Mouse (Mus musculus) macrophage (primary cell): Measurements from ENCODE around the gene Igf1r. TPM values are rescaled to one million over a fixed set of nuclear protein-coding genes. Genes with fewer than 3 reads are reported as not detected.

ENCODE experiments used
- H3K27ac ChIP-seq: fragments of 350-480 bp; formaldehyde crosslinking; 2 replicates; pipeline ENCODE4 v1.9.0; 2021
- H3K36me3 ChIP-seq: fragments of 350-480 bp; formaldehyde crosslinking; 2 replicates; pipeline ENCODE4 v1.9.0; 2021; ENCODE audit errors: inconsistent target
- H3K4me3 ChIP-seq: fragments of 350-480 bp; formaldehyde crosslinking; 2 replicates; pipeline ENCODE4 v1.9.0; 2021; ENCODE audit errors: inconsistent target
- H3K79me2 ChIP-seq: fragments of 350-480 bp; formaldehyde crosslinking; 2 replicates; pipeline ENCODE4 v1.9.0; 2021; ENCODE audit errors: inconsistent target
- WGBS: methylation state at CpG from one replicate; pipeline ENCODE4 v1.1.7; 2026; ENCODE audit warnings: inconsistent platforms; ENCODE audit not compliant: missing documents; 5-methylcytosine and 5-hydroxymethylcytosine counted together
- polyA plus RNA-seq: library from polyadenylated mRNA; stranded (reverse); fragments of 250-400 nt; gene quantifications from 3 replicates; pipeline ENCODE4 v1.2.4, GENCODE M21; 2018; ENCODE audit warnings: inconsistent platforms
- total RNA-seq, 78 experiments: library from RNA; depleted of rRNA; stranded (reverse); fragments of 250-400 nt; gene quantifications; 1 replicate in 9 of 78; 2 replicates in 24 of 78; 3 replicates in 43 of 78; 4 replicates in 2 of 78; pipeline ENCODE4 v1.2.4; 2018; ENCODE audit warnings: inconsistent platforms in 56 of 78

The Igf1r gene
- 10 to 100 TPM in 13 of 26 experiments, 1 to 10 TPM in 13; 3.9 to 38.6 (median 17.3) TPM for total RNA-seq (2018; cell fraction: chromatin; rRNA removed)
- 10 to 100 TPM in 1 of 26 experiments, 1 to 10 TPM in 20, under 1 TPM in 5; 0.47 to 10.0 (median 4.0) TPM for total RNA-seq (2018; cell fraction: cytosol; rRNA removed)
- total RNA-seq (2018; cell fraction: nucleus; rRNA removed): 10 to 100 TPM in 13 of 26 experiments, 1 to 10 TPM in 13; 3.1 to 32.8 (median 15.7) TPM
- 3.0 to 4.7 TPM (median 3.2 TPM) in 3 replicates for polyA plus RNA-seq

DNA sequence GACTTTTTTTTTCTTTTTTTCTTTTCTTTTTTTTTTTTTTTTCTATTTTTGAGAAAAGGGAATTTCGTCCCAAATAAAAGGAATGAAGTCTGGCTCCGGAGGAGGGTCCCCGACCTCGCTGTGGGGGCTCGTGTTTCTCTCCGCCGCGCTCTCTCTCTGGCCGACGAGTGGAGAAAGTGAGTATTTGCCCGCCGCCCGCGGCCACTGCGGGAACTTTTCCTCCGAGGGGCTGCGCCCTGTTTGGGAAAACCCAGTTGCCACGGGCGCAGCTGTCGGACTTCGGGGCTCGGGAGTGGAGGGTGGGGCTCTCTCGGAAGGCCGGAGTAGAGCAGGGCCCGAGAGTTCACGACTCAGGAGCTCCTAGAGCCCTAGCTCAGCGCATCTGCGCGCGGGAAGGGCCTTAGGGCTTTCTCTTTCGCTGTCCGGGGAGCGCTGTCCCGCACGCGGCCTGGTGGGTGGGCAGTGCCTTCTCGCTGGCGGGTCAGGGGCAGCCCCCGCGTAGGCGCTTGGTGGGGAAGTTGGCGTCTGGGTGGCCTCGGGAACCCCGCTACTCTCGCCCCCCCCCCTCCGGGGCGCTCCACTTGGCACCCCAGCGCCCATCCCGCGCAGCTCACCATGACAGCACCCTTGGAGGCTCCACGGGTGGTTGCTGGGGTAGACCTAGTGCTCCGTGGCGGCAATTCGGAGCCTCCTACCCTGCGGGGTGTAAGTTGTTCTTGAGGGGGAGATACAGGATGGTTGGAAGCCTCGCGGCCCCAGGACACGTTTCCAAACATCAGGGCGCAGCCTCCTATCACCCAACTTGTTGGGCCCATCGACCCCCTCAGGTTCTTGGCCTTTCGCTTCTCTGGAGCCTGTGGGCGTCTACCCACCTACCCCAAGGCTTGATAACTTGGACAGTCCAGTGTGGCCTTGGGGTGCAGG, at the start of gene Igf1r:
TSS of gene Igf1r (plus strand) at position 51 of the 924 bp plus-strand sequence.
- H3K27ac ChIP-seq: no peak within 1 kb of the TSS
- peak within 1 kb of the TSS; percentile 32 for H3K4me3 ChIP-seq
- H3K79me2 ChIP-seq: no peaks in the 10 kb centered on the region; the same call in 1 of the 2 replicates
- WGBS: under 1% methylated on average over 62 of the region's 62 CpGs
- no peaks in the 10 kb centered on the region for H3K36me3 ChIP-seq

- Histone ChIP-seq H3K4me3 (no peak overlapping the region), H3K36me3 (no peaks in the 10 kb centered on the region), H3K27ac (no peak overlapping the region), H3K79me2 (no peaks in the 10 kb centered on the region)
- WGBS: 19% methylated on average over 2 of the region's 2 CpGs
Measured at GRCm38 (mm10) chr7:67906358-67906757, 46.3 kb upstream of the Igf1r start.

DNA sequence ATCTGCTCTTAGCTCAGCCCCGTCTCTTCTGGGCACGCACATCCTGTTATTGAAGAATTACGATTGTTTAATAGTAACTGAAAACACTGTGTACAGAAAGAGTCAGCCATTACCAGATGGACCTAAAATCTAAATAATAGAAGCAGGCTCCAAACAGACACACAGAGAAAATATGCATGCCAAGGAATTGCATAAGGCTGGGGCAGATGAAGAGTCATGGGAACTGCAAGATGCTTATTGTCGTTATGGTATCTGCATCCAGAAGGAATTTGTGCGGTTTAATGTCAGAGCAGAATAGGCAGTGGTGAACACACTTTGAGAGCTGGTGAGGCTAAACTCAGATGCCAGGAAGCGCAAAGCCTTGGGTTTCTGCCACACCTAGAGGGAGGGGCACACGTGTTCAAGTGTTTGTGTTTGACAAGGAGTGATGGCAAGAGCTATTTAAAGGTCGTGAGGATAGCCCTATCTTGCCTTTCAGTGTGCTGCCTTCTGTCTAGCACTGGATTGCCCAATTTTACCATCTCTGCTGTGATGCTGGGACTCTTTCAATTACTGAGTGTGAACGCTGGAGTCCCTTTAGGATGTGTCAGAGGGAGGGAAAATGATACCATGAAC, 44.7 kb upstream of the Igf1r start:
- H3K79me2 ChIP-seq: no peaks in the 10 kb centered on the region
- no peak overlapping the region for H3K4me3 ChIP-seq
- no peak overlapping the region for H3K27ac ChIP-seq
- no peaks in the 10 kb centered on the region for H3K36me3 ChIP-seq
- WGBS: 79% methylated on average over 7 of the region's 9 CpGs

DNA sequence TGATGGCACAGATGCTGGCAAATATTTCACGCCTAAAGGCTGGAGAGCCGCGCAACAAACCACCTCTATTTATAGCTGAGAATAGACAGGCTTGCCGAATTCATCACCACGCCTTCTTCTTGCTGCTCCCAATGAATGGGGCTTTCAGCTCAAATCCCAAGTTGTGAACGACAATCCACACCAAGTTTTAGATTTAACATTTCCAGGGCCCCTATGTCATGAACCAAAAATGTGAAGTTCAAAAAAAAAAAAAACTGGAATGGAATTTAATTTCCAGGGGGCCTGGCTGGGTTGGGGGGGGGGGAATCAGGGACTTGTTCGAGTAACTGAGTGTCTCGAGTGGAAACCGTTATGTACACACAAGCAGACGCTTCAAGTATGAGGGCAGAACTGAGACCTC, 42.1 kb upstream of the Igf1r start:
- H3K79me2 ChIP-seq: no peaks in the 10 kb centered on the region
- no peak overlapping the region for H3K4me3 ChIP-seq
- WGBS: 73% methylated on average over 10 of the region's 10 CpGs
- no peaks in the 10 kb centered on the region for H3K36me3 ChIP-seq
- H3K27ac ChIP-seq: no peak overlapping the region

DNA sequence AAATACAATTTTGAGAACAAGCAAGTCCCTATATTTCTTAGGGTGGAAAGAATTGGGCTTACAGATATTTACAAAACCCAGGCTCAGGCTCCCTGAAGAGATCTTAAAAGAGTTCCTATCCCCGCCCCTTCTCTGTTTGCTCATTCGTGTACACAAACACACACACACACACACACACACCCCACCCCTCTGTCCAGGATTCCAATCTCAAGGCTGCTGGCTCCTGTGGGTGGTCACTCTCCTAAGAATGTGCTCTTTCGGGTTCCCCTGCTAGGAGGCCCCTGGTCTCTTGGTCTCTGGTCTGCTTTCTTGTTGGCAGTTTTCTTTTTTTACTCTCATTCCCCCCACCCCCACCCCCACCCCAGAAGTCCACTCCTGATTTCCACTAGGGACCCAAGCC, 41.7 kb upstream of the Igf1r start:
- Histone ChIP-seq H3K79me2 (no peaks in the 10 kb centered on the region), H3K27ac (no peak overlapping the region), H3K36me3 (no peaks in the 10 kb centered on the region), H3K4me3 (no peak overlapping the region)
- WGBS: 57% methylated on average over 3 of the region's 3 CpGs

DNA sequence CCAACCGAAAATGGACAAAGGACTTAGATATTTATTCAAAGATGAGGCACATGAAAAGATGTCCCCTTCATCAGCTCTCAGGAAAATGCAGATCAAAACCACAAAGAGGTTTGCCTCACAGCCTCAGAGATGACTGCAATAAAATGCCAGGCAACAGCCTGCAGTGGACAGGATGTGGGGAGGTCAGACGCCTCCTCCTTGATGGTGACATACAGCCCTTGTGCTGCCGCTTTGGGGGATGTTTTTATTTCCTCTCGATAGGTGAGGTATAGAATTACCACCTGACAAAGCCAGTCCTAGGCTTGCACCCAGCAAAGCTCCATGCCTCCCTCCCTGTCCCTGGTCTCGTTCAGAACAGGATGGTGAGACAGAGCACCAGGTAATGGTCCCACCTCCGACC, 40.8 kb upstream of the Igf1r start:
- WGBS: 30% methylated on average over 6 of the region's 6 CpGs
- Histone ChIP-seq H3K4me3 (no peak overlapping the region), H3K79me2 (no peaks in the 10 kb centered on the region), H3K27ac (no peak overlapping the region), H3K36me3 (no peaks in the 10 kb centered on the region)

DNA sequence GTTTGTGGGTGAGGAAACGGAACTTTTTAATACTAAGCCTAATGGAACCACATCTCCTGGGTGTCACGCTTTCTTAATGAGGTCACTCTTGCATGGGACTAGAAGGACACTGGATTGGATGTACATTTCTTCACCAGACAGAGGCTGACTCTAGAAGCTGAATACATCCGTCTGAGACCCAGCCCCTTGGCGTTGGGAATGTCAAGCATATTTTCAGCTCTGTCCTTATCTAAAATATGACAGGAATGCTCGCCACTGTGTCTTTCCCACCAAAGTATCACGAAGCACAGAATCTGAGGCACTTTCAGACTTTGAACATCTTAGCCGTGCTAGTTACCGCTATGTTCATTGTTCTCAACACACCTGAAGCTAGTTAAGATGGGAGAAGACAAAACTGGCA, 35.7 kb upstream of the Igf1r start:
- Histone ChIP-seq H3K79me2 (no peaks in the 10 kb centered on the region), H3K36me3 (no peaks in the 10 kb centered on the region), H3K27ac (no peak overlapping the region), H3K4me3 (no peak overlapping the region)
- WGBS: 92% methylated on average over 8 of the region's 8 CpGs

GRCm38 (mm10) chr7:67917753-67918152, 34.9 kb upstream of the Igf1r start:
- H3K27ac ChIP-seq: no peak overlapping the region
- no peaks in the 10 kb centered on the region for H3K36me3 ChIP-seq
- H3K4me3 ChIP-seq: no peak overlapping the region
- H3K79me2 ChIP-seq: no peaks in the 10 kb centered on the region
- WGBS: 96% methylated on average over 2 of the region's 2 CpGs

GRCm38 (mm10) chr7:67919467-67919866, 33.2 kb upstream of the Igf1r start:
- no peaks in the 10 kb centered on the region for H3K36me3 ChIP-seq
- H3K27ac ChIP-seq: no peak overlapping the region
- WGBS: 93% methylated on average over 3 of the region's 3 CpGs
- no peaks in the 10 kb centered on the region for H3K79me2 ChIP-seq
- H3K4me3 ChIP-seq: no peak overlapping the region

GRCm38 (mm10) chr7:67924215-67924614, 28.4 kb upstream of the Igf1r start:
- H3K27ac ChIP-seq: no peak overlapping the region
- 41% methylated on average over 2 of the region's 2 CpGs for WGBS
- H3K4me3 ChIP-seq: no peak overlapping the region
- H3K36me3 ChIP-seq: no peaks in the 10 kb centered on the region
- no peaks in the 10 kb centered on the region for H3K79me2 ChIP-seq

DNA sequence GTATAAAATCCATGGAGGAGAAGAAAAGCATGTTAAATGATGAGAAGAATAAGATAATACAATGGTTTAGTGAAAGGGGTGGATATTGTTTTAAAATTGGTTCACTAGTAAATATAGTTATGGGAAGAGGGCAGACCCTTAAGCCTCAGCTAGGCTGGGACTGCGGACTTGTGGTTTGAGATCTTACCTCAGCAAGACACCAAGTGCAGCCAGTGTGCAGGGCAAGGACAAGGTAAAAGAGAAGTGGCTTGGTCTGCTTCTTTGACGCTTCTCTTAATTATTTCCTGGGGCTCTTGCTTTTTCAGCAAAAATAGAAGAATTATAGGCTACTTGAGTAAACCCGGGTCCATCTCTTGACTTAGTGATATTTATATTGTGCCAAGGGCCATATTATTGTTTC, 22.5 kb upstream of the Igf1r start:
- Histone ChIP-seq H3K79me2 (no peaks in the 10 kb centered on the region), H3K4me3 (no peak overlapping the region), H3K27ac (no peak overlapping the region), H3K36me3 (no peaks in the 10 kb centered on the region)
- WGBS: 0% methylated on average over 3 of the region's 3 CpGs

GRCm38 (mm10) chr7:67936801-67937200, 15.8 kb upstream of the Igf1r start:
- no peak overlapping the region for H3K27ac ChIP-seq
- 54% methylated on average over 7 of the region's 7 CpGs for WGBS
- H3K4me3 ChIP-seq: no peak overlapping the region
- H3K36me3 ChIP-seq: no peaks in the 10 kb centered on the region
- no peaks in the 10 kb centered on the region for H3K79me2 ChIP-seq

- H3K79me2 ChIP-seq: no peaks in the 10 kb centered on the region
- no peaks in the 10 kb centered on the region for H3K36me3 ChIP-seq
- no peak overlapping the region for H3K27ac ChIP-seq
- WGBS: 35% methylated on average over 9 of the region's 9 CpGs
- H3K4me3 ChIP-seq: no peak overlapping the region
Measured at GRCm38 (mm10) chr7:67943805-67944204, 8.8 kb upstream of the Igf1r start.

GRCm38 (mm10) chr7:67946901-67947300, 5.7 kb upstream of the Igf1r start:
- 93% methylated on average over 1 of the region's 1 CpGs for whole genome bisulfite sequencing
- H3K79me2 ChIP-seq: no peaks in the 10 kb centered on the region
- H3K36me3 ChIP-seq: no peaks in the 10 kb centered on the region

DNA sequence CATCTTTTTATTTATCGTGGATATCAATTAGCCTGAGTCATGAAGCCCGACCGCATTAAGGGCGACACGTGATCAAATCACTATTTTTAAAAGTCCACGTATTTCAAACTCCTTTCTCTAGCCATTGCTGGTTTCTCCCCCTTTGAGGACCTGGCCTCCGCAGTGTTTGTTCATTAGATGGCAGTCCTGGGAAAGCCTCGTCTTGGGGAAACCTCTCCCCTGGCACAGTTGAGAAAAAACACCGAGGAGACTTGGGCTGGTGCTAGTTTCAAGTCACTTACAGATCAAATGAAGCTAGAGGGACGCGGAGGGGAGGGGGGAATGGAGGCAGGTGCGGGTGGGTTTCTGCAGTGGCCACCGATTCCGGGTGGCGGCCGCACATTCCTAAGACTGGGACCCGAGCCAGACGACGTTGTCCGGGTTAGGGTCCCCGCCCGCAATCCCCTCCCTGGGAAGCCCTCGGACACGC, 2.2 kb upstream of the Igf1r start:
- WGBS: 2% methylated on average over 24 of the region's 24 CpGs
- Histone ChIP-seq H3K27ac (no peak overlapping the region), H3K4me3 (no peak overlapping the region; the same call in 1 of the 2 replicates), H3K36me3 (no peaks in the 10 kb centered on the region), H3K79me2 (no peaks in the 10 kb centered on the region; the same call in 1 of the 2 replicates)

More at GRCm38 (mm10) chr7:67946901-67947300, 5.7 kb upstream of the Igf1r start:
- no peak overlapping the region for H3K4me3 ChIP-seq
- H3K27ac ChIP-seq: no peak overlapping the region
